Mouse (Mus musculus) midbrain, embryonic 15.5 days (tissue): ENCODE measurements around the gene Camta1. TPM values are rescaled to one million over a fixed set of nuclear protein-coding genes. Genes with fewer than 3 reads are reported as not detected.

Source experiments
- ATAC-seq: fragments of 200-750 bp; cut with Nextera tagmentation; replicated peaks from 2 replicates; pipeline ENCODE4 v1.8.0; 2017; ENCODE audit warnings: moderate TSS enrichment
- H3K27ac ChIP-seq: fragments of 300-500 bp; sonication (generic); 2 replicates; pipeline ENCODE4 v1.5.1; 2015; ENCODE audit warnings: mild to moderate bottlenecking, inconsistent platforms
- H3K27me3 ChIP-seq: fragments of 300-500 bp; sonication (generic); replicated peaks from 2 replicates; pipeline ENCODE4 v1.6.1; 2015; ENCODE audit warnings: inconsistent platforms
- H3K36me3 ChIP-seq: fragments of 300-500 bp; sonication (generic); replicated peaks from 2 replicates; pipeline ENCODE4 v1.6.1; 2015; ENCODE audit warnings: inconsistent platforms
- H3K4me1 ChIP-seq: fragments of 300-500 bp; sonication (generic); 2 replicates; pipeline ENCODE4 v1.6.1; 2015; ENCODE audit warnings: inconsistent platforms
- H3K4me2 ChIP-seq: fragments of 300-500 bp; sonication (generic); 2 replicates; pipeline ENCODE4 v1.6.1; 2015; ENCODE audit warnings: inconsistent platforms, mild to moderate bottlenecking, moderate library complexity
- H3K4me3 ChIP-seq: fragments of 300-500 bp; sonication (generic); 2 replicates; pipeline ENCODE4 v1.5.1; 2015; ENCODE audit warnings: mild to moderate bottlenecking, inconsistent platforms
- H3K9ac ChIP-seq: fragments of 300-500 bp; sonication (generic); 2 replicates; pipeline ENCODE4 v1.6.1; 2015; ENCODE audit warnings: mild to moderate bottlenecking, inconsistent platforms
- H3K9me3 ChIP-seq: fragments of 300-500 bp; sonication (generic); 2 replicates; pipeline ENCODE4 v1.6.1; 2016; ENCODE audit warnings: inconsistent platforms
- WGBS: fragments of 180-500 bp; shearing (Covaris S2); methylation state at CpG from one replicate; pipeline ENCODE4 v1.1.7; 2015; ENCODE audit warnings: mixed read lengths; 5-methylcytosine and 5-hydroxymethylcytosine counted together
- polyA plus RNA-seq: library from polyadenylated mRNA; unstranded; fragments of >200 nt; fragmentation: Nextera tagmentation; extraction: Ambion mirVana; gene quantifications from 2 replicates; pipeline ENCODE4 v1.2.1, GENCODE M21; 2015

The Camta1 gene
- polyA plus RNA-seq, 1 experiment from 2014 or later: 156 TPM

DNA sequence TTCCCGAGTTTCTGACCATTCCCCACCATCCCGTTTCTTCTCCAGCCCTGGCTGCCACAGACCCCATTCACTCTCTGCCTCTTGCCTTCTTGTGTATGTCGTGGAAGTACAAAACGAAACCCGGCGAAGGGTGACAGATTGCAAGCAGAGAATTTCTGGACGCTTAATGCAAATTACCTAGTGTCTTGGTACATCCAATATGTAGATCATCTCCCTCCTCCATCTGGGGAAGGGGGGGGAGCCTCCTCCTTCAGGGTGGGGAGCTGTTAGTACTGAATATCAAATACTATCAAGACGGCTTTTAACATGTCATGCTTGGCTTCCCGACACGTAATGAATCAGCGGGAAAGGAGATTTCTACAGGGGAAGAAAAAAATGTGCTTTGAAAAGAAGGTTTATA lies 710.8 kb downstream of the Camta1 start:
- Histone ChIP-seq H3K4me2 (no peak overlapping the region), H3K9me3 (no peaks in the 10 kb centered on the region), H3K27me3 (peaks cover 14% of the 10 kb centered on the region; the same call in 1 of the 2 replicates), H3K4me1 (peaks cover 33% of the 10 kb centered on the region), H3K27ac (peak overlapping the region; percentile 54), H3K36me3 (no peaks in the 10 kb centered on the region), H3K9ac (no peak overlapping the region), H3K4me3 (no peak overlapping the region)
- peak; percentile 22; the same call in 1 of the 2 replicates for ATAC-seq
- 42% methylated on average over 11 of the region's 11 CpGs for WGBS

DNA sequence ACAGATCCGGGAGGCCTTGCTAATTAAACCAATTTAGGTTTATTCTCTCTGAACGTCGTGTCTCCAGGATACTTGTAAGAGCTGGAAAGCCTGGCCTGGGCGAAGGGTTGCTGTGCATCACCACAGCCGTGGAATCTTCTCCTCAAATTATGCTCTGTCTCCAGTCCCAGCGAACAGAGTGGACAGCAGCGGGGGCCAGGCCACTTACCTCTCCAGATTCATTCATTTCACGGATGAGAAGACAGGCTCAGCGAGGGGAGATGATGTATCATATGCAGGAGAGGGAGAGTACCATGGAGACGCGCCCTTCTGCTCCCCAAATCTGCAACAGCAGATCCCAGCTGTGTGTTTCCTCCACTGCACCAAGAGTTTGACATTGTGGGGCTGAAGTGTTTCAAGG lies 711.6 kb downstream of the Camta1 start:
- WGBS: 69% methylated on average over 11 of the region's 11 CpGs
- no peak for ATAC-seq
- H3K9me3 ChIP-seq: no peaks in the 10 kb centered on the region
- no peak overlapping the region for H3K4me2 ChIP-seq
- no peak overlapping the region for H3K9ac ChIP-seq
- 0 out of 2 replicates have a peak, but pooled peaks cover 7% of the 10 kb centered on the region for H3K27me3 ChIP-seq
- H3K4me1 ChIP-seq: peaks cover 33% of the 10 kb centered on the region
- no peak overlapping the region for H3K27ac ChIP-seq
- H3K4me3 ChIP-seq: no peak overlapping the region
- H3K36me3 ChIP-seq: no peaks in the 10 kb centered on the region

- no peaks in the 10 kb centered on the region for H3K9me3 ChIP-seq
- no peak overlapping the region for H3K27ac ChIP-seq
- no peak overlapping the region for H3K9ac ChIP-seq
- WGBS: 20% methylated on average over 12 of the region's 12 CpGs
- no peak for ATAC-seq
- H3K4me2 ChIP-seq: no peak overlapping the region
- peaks cover 18% of the 10 kb centered on the region for H3K4me1 ChIP-seq
- no peak overlapping the region for H3K4me3 ChIP-seq
- 0 out of 2 replicates have a peak, but pooled peaks cover 7% of the 10 kb centered on the region for H3K27me3 ChIP-seq
- H3K36me3 ChIP-seq: peaks cover 8% of the 10 kb centered on the region; the same call in 1 of the 2 replicates
Observed at GRCm38 (mm10) chr4:151147541-151147940, 714.1 kb downstream of the Camta1 start.

DNA sequence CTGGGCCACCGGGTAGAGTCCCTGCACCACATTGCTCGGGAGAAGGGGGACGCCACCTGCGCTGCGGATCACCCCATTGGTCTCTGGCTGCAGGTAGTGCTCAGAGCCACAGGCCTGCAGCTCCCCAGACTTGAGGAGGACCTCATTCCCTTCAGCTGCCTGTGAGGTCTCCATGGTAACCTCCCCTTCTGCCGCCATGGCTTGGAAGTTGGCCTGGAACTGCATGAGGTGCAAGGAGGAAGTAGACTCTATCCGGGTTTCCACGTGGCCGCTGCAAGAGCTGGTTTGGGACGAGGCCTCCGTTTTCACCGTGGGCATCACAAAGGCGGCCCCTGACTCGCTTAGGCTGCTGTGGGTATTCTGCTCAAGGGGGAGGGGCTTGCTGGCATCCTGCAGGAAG lies 717.6 kb downstream of the Camta1 start:
- Histone ChIP-seq H3K27me3 (0 out of 2 replicates have a peak, but pooled peaks cover 6% of the 10 kb centered on the region), H3K27ac (no peak overlapping the region), H3K4me1 (peaks cover 23% of the 10 kb centered on the region), H3K4me2 (no peak overlapping the region), H3K9ac (no peak overlapping the region), H3K4me3 (no peak overlapping the region), H3K9me3 (no peaks in the 10 kb centered on the region), H3K36me3 (peaks cover 8% of the 10 kb centered on the region; the same call in 1 of the 2 replicates)
- no peak for ATAC-seq
- WGBS: 89% methylated on average over 14 of the region's 14 CpGs

- Histone ChIP-seq H3K27me3 (no peaks in the 10 kb centered on the region), H3K4me1 (peaks cover 41% of the 10 kb centered on the region), H3K9me3 (no peaks in the 10 kb centered on the region), H3K4me3 (peak overlapping the region; percentile 24), H3K36me3 (peaks cover 8% of the 10 kb centered on the region; the same call in 1 of the 2 replicates), H3K4me2 (peak overlapping the region; percentile 55), H3K9ac (peak overlapping the region; percentile 23), H3K27ac (peak overlapping the region; percentile 94)
- ATAC-seq: peak; percentile 63
- 5% methylated on average over 13 of the region's 13 CpGs for WGBS
Observed at GRCm38 (mm10) chr4:151141196-151141880, 720.3 kb downstream of the Camta1 start.

GRCm38 (mm10) chr4:151140368-151140982 lies 721.2 kb downstream of the Camta1 start:
- peak overlapping the region; percentile 23; the same call in 1 of the 2 replicates for H3K9ac ChIP-seq
- 3% methylated on average over 20 of the region's 20 CpGs for whole genome bisulfite sequencing
- H3K4me3 ChIP-seq: peak overlapping the region; percentile 24
- H3K27me3 ChIP-seq: no peaks in the 10 kb centered on the region
- peak overlapping the region; percentile 94 for H3K27ac ChIP-seq
- peak; percentile 81 for ATAC-seq
- peak overlapping the region; percentile 55 for H3K4me2 ChIP-seq
- peaks cover 8% of the 10 kb centered on the region; the same call in 1 of the 2 replicates for H3K36me3 ChIP-seq
- peaks cover 41% of the 10 kb centered on the region for H3K4me1 ChIP-seq
- no peaks in the 10 kb centered on the region for H3K9me3 ChIP-seq

DNA sequence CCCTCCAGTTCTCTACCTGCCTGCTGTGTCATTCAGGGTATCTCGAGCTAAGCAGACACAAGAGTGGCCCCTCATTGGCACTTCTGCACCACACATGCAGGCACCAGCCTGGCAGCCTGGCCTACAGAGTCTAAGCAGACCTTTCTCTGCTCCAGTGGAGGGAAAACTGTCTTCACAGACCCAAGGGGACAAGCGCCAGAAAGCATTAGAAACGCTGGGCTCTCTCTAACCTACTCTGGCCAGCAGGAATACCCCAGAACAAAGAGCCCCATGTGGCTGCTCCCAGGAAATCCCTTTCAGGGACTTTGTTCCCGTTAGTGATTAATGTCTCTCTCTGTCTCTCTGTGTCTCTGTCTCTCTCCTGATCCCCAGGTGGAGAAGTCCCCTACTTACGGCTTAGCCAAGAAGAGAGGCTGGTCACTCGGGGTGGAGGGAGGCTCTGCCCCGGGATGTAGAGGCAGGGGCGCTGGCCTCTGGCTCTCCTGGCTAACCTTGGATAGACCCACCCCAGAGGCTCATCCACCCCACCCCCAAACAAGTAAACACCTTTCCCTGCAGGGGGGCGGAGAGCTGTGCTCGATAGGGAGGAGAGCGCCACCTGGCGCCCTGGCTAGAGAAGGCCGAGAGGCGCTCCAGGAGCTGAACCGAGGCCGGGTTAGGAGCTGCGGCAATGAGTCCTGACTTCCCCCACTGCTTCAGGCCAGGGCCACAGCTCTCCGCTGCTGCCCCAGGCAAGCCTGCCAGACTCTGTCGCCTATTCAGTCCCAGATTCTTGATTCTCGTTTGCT lies 722.4 kb downstream of the Camta1 start:
- H3K9me3 ChIP-seq: no peaks in the 10 kb centered on the region
- H3K27ac ChIP-seq: peak overlapping the region; percentile 94
- WGBS: 2% methylated on average over 20 of the region's 20 CpGs
- 0 out of 2 replicates have a peak, but pooled peaks have one; percentile 9 for ATAC-seq
- H3K9ac ChIP-seq: peak overlapping the region; percentile 23
- H3K4me3 ChIP-seq: peak overlapping the region; percentile 11
- H3K36me3 ChIP-seq: 0 out of 2 replicates have a peak, but pooled peaks cover 7% of the 10 kb centered on the region
- H3K27me3 ChIP-seq: no peaks in the 10 kb centered on the region
- H3K4me1 ChIP-seq: peaks cover 41% of the 10 kb centered on the region
- H3K4me2 ChIP-seq: peak overlapping the region; percentile 55

DNA sequence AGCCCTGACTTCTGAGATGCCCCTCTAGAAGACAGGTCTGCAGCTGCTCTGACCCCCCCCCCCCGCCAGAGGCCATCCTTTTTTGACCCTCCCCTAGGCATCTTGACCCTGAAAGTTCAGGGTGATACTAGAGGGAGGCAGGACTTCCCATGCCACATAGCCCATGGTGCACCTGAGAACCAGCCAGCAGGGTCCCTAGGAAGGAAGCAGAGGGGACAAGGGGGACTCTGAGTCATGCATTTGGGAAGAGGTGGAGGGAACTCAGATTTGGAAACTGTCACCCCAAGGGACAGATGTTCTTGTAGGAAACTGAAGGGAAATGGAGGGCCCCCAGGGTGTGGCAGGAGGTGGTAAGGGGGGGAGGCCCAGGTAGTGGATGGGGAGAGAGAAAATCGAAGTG lies 723.1 kb downstream of the Camta1 start:
- ATAC-seq: no peak
- Histone ChIP-seq H3K9ac (peak overlapping the region; percentile 1; the same call in 1 of the 2 replicates), H3K4me2 (peak overlapping the region; percentile 55), H3K27ac (peak overlapping the region; percentile 94), H3K36me3 (0 out of 2 replicates have a peak, but pooled peaks cover under 1% of the 10 kb centered on the region), H3K4me3 (no peak overlapping the region), H3K27me3 (no peaks in the 10 kb centered on the region), H3K4me1 (peaks cover 41% of the 10 kb centered on the region), H3K9me3 (no peaks in the 10 kb centered on the region)
- WGBS: 11% methylated on average over 2 of the region's 2 CpGs

DNA sequence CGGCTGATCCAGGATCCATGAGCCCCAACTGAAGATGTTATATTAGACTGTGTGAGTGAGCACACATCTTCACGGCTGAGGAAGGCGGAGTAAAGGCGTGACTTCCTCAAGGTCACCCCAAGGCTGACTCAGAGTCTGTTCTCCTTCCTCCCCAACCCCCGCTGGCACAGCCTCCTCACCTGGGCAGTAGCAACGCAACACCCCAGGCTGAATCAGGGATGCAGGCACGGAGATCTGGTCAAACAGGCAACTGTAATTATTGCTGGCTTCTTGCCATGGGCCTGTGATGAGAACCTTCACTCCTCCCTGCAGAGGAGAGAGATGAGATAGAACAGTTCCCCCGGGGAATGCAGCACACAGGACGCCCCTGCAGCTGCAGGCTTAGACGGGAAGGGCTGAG lies 723.5 kb downstream of the Camta1 start:
- Histone ChIP-seq H3K27ac (peak overlapping the region; percentile 94), H3K4me2 (peak overlapping the region; percentile 55), H3K9ac (peak overlapping the region; percentile 1; the same call in 1 of the 2 replicates), H3K27me3 (no peaks in the 10 kb centered on the region), H3K4me1 (peaks cover 41% of the 10 kb centered on the region), H3K36me3 (no peaks in the 10 kb centered on the region), H3K9me3 (no peaks in the 10 kb centered on the region), H3K4me3 (no peak overlapping the region)
- WGBS: 19% methylated on average over 10 of the region's 10 CpGs
- ATAC-seq: no peak

DNA sequence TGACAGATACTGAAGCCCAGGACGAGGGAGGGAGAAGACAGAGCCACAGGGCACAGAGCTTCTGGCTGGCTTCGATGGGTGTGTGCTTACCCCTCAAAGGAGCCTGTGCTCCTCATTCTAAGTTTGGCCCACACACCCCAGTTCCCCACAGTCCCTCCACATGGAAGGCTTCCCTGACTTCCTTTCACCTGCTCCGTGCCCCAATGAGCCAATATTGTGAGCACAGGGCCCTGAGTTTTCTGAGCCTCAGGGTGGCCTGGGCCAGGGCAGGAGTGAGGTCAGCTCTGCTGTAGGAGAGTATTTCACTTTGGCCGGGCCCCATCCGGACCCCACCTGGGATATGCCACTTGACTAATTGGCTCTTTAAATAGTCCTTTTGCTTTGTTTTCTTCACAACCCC lies 724.0 kb downstream of the Camta1 start:
- H3K27ac ChIP-seq: peak overlapping the region; percentile 94

GRCm38 (mm10) chr4:151135491-151135890 lies 726.2 kb downstream of the Camta1 start:
- Histone ChIP-seq H3K9ac (no peak overlapping the region), H3K36me3 (no peaks in the 10 kb centered on the region), H3K9me3 (no peaks in the 10 kb centered on the region), H3K4me3 (no peak overlapping the region), H3K4me2 (no peak overlapping the region), H3K27me3 (no peaks in the 10 kb centered on the region), H3K27ac (no peak overlapping the region), H3K4me1 (peaks cover 40% of the 10 kb centered on the region)
- no peak for ATAC-seq
- WGBS: 91% methylated on average over 8 of the region's 8 CpGs

More for the DNA sequence above, 724.0 kb downstream of the Camta1 start:
- no peak overlapping the region for H3K4me3 ChIP-seq
- H3K36me3 ChIP-seq: no peaks in the 10 kb centered on the region
- peaks cover 41% of the 10 kb centered on the region for H3K4me1 ChIP-seq
- H3K9me3 ChIP-seq: no peaks in the 10 kb centered on the region
- peak overlapping the region; percentile 21 for H3K4me2 ChIP-seq
- H3K27me3 ChIP-seq: no peaks in the 10 kb centered on the region
- no peak for ATAC-seq
- H3K9ac ChIP-seq: no peak overlapping the region
- WGBS: 41% methylated on average over 5 of the region's 5 CpGs

DNA sequence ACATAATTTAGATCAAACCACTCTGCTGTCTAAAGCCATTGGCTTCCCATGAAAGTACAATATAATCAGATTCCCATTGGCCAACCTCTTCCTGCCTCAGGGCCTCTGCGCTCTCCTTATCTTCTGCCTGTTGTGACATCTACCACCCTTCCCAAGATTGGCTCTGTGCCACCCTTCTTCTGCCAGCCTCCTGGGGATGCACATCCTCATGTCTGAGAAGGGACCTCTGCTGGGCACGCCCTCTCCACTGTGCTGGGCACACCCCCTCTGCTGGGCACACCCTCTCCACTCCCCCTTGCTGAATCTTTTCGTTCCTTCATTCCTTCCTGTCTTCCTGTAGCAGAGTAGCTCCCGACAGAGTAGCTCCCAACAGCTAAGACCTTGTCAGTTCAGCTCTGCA lies 727.9 kb downstream of the Camta1 start:
- WGBS: 60% methylated on average over 4 of the region's 4 CpGs
- Histone ChIP-seq H3K9me3 (no peaks in the 10 kb centered on the region), H3K27ac (no peak overlapping the region), H3K4me1 (peaks cover 36% of the 10 kb centered on the region), H3K36me3 (no peaks in the 10 kb centered on the region), H3K27me3 (no peaks in the 10 kb centered on the region), H3K9ac (no peak overlapping the region), H3K4me2 (no peak overlapping the region), H3K4me3 (no peak overlapping the region)
- no peak for ATAC-seq
